Mouse (Mus musculus): ENCODE results near the gene Abcf3.

The Abcf3 gene

DNA sequence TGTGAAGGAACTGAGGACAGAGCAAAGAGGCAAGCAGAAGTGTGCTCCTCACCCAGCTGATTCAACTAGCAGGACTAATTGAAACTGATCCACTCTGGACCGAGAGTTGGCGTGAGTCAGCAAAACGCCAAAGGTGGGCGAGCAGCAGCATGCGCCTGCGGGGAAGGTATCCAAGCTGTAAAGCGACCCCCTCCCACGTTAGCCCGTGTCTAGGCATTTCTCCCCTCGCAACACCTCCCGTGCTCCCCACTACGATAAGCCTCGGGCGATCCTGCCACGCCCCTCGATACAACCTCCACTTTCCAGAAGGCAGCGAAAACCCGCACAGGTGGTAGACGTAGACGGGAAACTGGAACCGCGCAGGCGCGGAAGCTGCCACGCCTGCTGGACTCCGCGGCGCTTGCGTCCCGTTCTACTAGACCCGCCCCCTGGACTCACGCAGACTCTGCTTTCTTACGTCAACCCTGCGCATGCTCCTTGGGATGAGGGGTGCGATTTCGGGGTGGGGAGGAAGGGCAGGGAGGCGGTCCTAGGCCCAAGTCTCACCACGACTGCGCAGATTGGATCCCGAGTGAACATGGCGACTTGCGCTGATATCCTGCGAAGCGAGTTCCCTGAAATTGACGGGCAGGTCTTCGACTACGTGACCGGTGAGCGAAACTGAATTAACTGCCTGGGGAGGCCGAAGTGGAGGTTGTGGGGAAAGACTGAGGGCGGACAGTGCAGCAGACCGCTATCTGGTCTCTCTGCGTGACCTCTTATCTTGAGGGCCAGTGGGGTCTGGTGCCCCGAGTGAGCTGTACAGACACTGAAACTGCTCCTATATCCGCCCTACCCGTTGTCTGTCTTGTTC is at the start of gene Abcf3:
Abcf3 (plus strand) TSS at position 482 of the 853 bp plus-strand sequence.
- DNase-seq, result peak; percentile 98 to 99

DNA sequence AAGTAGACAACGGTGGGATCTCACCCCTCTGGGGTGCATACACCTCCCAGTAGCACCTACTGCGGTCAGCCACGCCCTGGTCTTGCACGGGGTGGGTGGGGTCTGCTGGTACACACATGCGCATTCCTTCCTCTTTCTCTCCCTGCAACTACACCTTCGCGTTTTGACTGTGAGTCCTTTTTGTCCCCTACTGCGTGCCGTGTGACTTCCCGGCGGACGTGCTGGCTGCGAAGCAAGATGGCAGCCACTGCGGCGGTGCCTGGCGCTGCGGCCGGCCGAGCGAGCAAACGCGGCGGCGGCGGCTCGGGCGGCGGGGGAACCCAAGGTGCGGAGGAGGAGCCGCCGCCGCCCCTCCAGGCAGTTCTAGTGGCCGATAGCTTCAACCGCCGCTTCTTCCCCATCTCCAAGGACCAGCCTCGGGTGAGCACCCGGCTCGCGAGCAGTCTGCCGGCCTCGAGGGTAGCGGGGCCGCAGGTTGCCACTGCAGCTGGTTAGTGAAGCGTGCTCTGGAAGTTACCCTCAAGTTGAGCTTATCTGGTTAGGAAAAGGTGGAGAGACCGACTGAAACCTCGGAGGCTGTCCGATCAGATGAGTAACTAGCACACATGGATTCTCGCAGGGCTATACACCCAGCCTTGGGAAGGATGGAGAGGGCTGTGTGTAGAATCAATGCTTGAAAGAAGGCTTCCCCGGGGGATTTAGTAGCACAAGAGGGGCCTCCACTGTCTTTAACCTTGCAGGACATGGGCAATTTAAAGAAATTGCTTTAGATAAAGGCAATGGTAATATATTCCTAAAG is 49.5 kb upstream of the Abcf3 start, which contains the start of gene Eif2b5:
Eif2b5 (plus strand) TSS at position 141 of the 799 bp plus-strand sequence.
- peak; percentile 97 for DNase-seq

DNA sequence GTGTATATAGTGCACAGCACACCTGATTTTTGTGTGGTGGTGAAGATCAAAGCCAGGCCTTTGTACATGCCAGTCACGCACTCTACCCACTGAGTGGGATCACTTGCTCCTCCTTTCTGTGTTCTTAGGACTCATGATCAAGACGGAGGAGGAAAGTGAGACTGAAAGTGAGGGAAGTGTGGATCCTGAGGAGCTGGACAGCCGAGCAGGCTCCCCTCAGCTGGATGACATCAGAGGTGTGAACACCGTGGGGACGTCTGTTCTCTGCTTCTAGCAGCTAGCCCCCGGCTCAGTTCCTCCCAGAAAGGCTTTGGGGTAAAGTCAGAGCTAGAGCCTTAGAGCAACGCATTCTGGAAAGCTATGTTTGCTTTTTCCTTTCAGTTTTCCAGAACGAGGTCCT is 42.4 kb upstream of the Abcf3 start:
- DNase-seq, result no peak

DNA sequence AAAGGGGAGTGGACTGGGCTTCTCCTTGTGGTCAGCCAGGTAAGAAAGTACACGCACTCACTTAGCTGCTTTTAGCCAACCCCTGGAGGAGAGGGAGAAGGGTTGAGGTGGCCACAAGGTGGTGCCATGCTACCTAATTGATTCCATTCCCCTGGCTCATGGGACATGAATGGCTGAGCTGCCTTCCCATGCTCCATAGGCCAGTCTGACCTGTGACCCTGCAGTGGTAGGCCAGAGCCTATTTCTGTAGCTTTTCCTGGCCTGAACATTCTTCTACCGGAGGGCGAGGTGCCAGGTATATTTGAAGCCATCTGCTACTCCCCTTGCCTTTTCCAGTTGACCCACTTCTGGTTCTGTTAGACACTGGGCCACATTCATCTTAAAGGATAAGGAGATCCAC is 39.0 kb upstream of the Abcf3 start:
- DNase-seq, result peak; percentile 53 to 74

DNA sequence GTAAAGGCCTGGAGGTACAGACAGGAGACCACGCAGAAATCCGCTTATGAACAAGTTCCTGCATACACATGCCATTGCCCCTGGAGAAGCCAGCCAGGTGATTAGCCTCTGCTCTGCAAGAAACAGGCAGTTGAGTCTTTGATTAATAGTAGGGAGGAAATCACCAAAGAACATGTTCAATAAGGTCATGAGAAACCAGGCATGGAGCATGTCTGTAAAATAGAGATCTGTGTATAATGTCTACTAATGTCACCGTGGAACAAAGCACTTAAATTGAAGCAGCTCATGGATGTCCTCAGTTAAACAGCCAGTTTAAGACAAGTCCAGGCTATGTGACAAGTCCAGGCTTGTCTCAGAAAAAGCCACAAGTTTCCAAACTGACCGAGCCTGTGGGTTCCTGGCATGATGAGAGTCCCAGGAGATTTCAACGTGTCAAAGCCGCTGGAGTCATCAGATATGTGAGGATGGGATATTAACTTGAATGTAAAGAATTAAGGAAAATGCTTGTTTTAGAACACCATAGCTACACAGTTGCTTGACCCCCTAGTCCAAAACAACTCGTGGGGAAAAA is 37.0 kb upstream of the Abcf3 start:
- DNase-seq, result no peak

DNA sequence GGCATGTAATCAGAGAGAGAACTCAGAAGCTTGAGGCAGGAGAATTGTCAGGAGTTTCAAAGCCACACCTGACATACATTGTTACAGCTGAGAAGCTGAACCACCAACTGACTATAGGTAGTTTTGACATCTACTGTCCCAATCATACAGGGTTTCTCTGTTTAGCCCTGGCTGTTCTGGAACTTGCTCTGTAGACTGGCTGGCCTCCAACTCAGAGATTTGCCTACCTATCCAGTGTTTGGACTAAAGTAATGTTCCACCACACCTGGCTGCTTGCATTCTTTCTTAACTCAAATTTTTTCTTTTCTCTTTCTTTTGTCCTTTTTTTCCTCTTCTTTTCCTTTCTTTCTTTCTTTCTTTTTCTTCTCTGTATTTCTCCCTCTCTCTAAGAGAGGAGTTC is 32.3 kb upstream of the Abcf3 start:
- peak in 1 of 2 experiments; percentile 46 for DNase-seq

DNA sequence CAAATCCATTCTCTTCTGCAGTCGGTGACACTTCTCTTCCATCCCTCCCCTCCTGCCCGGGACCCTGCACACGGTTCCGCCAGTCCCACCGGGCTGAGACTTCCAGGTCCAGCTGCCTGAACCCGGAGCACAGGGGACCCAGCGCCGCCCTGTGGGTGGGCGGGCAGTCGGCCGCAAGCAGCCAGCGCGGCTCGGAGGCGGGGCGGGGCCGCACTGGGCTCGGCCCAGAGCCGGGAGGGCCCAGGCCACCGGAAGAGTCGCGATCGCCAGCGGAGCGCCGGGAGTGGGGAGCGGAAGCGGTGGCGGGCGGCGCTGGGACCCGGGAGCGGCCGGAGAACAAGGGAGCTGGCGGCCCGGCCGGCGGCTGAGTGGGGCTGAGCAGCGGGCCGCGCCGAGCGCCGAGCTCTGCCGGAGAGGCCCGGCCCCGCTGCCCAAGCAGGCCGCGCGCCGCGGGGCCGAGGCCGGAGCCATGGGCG is 31.6 kb upstream of the Abcf3 start, which contains the start of gene Dvl3:
Dvl3 (plus strand) TSS at position 257 of the 476 bp plus-strand sequence.
- peak; percentile 90 to 92 for DNase-seq

DNA sequence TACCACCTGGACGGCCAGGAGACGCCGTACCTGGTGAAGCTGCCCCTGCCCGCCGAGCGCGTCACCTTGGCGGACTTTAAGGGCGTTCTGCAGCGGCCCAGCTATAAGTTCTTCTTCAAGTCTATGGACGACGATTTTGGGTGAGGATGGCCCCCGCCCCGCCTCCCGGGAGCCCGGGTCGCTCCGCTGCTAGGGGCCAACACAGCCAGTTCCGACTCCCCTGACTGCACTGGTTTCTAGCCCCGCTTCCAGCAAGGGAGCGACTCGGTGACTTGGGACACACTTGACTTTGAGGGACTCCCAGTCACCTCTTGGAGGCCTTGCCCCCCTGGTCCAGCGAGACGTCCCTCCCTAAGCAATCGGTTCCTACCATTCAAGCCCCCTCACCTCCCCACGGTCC is 31.2 kb upstream of the Abcf3 start:
- DNase-seq, result peak in 1 of 2 experiments; percentile 41

DNA sequence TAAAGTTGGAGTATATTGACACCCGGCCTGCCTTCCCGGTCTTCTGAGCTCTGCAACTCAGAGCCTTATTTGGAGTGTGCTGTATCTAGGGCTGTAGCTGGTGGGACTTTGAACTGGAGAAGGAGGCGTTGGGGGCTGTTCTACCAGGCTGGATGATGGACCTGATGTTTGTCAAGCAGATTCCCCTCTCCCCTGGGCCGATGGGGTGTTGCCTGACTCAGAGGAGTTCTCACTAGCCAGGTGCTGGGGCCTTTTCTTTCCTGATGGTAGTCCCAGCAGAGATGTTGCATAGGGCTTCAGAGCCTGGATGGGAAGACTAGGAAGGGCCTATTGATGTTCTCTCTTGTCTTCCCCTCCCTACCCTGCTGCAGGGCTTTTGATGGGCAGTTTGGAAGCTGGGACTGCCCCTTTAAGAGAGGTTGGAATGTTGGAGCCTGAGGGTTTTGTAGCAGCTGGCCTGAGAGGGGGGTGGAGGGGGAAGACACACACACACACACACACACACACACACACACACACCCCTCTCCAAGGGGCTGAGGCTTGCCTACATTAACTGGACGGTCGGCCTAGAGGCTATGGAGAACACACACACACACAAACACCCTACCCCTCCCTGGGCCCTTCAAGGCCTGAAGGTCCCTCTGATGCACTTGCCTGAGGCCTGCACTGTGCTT is 30.5 kb upstream of the Abcf3 start:
- peak; percentile 30 to 40 for DNase-seq

DNA sequence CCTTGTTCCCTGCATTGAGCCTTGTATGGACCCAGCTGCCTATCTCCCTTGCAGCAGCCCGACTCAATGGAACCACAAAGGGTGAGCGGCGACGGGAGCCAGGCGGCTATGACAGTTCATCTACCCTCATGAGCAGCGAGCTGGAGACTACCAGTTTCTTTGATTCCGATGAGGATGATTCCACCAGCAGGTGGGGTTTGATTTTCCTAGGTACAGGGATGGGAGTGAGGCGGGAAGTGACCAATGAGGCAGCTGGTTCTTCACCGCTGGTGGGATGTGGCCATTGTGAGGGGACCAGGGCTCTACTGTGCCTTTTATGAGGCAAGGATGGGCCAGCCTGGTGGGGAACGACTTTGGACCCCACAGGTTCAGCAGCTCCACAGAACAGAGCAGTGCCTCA is 24.5 kb upstream of the Abcf3 start:
- DNase-seq, result no peak

DNA sequence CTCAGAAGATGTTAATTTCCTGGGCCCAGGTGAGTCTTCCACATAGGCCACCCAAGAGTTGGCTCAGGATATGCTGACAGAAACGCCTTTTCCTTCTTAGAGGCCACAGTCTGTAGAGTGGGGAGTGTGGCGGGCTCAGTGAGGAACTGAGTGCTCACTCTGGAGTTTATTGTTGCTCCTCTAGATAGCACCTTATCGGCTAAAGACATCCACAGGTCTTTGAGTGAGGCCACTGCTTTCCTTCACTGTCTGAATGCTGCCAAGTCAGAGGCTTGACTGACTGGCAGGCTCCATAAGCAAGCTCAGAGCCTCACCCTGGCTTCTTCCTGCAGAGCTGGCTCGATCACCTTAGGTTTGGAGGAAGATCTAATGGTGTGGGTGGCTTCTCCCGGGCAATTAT is 19.6 kb upstream of the Abcf3 start:
- DNase-seq, result no peak

DNA sequence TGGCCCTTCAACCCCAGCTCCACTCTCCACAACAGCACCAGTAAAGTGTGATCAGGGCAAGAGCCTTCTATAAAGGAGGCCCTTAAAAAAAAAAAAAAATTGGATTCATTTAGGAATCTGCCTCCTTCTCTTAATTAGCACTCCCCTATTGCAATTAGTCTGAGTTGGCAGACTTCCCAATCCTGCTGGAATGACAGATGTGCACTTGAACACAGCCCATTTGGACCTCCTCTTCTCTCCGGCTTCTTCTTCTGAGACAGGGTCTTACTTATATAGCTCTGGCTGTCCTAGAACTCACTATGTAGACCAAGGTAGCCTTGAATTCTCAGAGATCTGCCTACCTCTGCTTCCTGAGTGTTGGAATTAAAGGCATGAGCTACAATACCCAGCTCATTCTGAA is 19.0 kb upstream of the Abcf3 start:
- no peak for DNase-seq

DNA sequence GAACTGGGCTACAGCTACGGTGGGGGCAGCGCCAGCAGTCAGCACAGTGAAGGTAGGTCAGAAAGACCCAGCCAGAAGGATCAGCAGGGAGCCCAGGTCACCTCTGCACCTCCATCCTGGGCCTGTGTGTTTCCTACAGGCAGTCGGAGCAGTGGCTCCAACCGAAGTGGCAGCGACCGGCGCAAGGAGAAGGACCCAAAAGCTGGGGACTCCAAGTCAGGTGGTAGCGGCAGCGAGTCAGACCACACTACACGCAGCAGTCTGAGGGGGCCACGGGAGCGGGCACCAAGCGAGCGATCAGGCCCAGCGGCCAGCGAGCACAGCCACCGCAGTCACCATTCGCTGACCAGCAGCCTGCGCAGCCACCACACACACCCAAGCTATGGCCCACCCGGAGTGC is 17.4 kb upstream of the Abcf3 start:
- DNase-seq, result no peak

DNA sequence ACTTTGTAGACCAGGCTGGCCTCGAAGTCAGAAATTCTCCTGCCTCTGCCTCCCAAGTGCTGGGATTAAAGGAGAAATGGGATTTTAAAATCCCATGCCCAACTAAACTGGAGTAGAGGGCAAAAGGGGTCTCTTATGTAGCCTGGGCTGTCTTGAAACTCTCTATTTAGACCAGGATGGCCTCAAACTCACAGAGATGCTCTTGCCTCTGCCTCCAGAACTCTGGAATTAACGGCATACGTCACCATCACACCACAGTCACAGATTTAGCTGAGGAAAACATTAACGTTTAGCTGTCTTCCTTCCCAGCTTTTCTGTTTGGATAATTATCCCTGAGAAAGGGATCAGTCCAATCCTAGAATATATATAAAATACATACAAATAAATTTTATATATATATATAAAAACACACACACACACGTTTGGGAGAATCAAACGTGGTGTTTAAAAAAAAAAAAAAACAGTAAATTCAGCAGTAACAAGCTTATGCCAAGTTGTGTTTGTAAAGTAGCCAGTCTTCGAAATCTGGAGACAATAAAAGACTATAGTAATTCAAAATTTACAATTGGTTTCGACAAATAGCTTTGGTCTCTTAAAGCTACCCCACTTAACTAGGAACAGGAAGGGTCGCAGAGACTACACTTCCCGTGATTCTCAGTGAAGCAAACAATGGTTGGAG is 13.6 kb upstream of the Abcf3 start:
- DNase-seq, result no peak

DNA sequence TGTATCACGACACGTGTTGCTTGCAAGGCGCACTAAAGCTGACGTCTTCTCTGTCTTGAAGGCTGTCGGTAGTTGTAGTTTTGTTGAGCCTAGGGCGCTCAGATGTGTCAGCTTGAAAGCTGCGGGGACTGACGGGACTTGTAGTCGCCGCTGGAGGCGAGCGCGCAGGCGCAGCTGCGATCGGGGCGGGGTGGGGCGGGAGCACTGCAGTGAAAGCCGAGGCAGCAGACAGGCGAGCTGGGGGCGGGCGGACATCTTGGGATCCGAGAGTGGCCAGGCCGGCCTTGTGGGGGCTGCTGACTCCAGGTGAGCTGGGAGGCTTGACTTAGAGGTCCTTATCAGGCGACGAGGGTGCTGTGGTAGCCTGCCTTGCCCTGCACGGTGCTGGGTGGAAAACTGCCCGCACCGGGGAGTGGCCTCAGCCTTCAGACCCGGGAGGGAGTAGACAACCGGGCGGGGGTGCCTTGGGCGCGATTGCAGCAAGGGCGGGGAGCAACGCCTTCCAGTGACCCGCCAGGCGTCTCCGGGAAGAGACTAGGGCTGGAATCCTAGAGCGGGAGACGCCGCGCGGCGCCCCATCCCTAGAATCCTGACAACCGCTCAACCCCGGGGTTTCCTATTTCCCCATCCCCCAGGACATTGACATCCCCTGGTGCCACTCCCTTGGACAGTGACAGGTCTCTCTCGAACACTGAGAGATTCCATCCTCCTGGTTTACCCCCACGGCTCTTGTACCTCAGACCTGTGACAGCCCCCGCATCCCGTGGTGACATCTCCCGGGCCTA is 12.9 kb upstream of the Abcf3 start, which contains the start of gene Ap2m1:
Ap2m1 (plus strand) TSS at position 183 of the 785 bp plus-strand sequence.
- DNase-seq, result peak; percentile 94 to 99

DNA sequence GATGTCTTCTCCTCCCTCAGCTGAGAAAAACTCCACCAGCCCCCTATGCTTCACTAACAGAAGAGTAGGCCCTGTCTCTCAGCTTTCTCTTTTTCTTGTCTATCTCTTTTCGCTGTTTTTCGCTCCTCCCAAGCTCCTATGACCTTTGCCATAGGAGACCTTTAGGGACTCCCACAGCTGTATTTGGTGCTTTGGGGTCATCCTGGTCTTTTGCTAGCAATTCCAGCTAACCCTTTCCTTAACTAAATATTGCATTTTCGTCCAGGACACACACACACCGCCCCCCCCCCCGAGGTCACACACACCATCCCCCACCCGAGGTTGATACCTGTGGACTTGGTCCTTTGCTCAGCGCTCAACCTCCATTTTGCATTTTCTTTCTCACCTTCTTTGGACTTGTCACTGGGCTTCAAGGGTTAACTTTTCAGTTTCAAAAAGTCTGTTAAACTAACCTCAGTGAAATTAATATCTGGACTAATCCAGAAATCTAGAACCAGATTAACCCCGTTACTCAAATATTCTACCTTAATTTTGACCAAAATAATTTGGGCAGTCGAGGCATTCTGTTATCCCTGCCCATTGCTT is 12.2 kb upstream of the Abcf3 start:
- no peak for DNase-seq

DNA sequence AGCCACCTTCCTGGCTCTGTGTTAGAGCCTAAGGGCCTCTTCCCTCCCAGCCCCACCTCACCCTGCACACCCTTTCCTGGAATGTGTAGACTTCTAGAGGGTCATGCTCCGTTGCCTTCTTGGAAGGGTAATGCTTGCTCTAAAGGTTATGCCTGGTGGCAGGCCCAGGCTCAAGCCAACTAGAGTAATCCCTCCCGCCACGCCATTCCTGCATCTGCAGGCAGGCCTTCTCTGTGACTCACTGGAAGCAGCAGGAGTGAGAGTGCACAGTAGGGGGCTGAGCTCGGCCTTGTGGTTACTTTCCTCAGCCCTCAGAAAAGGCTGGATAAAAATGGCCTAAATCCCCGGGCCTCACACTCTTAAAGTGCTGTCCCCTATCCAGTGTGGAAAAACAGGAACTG is 11.3 kb upstream of the Abcf3 start:
- DNase-seq, result peak; percentile 81 to 86

DNA sequence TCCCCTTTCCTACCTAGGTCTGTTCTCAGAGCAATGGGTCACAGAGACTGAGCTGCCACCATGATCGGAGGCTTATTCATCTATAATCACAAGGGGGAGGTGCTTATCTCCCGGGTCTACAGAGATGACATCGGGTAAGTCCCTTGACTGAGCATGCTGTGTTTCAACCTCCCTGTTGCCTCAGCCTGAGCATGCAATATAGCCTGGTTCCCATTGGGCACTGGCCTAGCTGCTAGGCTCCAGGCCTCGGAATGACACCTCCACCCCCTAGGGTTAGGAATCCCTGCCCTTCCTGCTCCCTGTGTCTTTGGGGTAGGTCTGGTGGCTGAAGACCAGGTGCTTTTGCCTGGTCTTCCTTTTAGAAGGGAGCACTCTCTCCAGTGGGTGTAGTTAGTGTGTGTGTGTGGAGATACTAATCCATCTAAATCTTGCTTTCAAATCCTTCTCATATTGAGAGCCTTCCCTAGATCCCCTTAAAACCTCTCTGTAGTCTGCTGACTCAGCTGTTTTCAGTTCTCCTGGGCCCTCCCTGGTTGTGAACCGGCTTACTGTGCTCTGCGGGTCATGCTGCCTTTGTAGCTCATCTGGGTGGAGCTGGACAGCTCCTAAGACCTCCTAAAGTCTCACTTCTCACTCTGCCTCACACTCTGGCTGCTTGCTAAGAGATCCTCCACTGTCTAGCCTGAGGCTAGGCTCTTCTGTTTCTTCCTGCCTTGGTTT is 10.6 kb upstream of the Abcf3 start:
- DNase-seq, result no peak

DNA sequence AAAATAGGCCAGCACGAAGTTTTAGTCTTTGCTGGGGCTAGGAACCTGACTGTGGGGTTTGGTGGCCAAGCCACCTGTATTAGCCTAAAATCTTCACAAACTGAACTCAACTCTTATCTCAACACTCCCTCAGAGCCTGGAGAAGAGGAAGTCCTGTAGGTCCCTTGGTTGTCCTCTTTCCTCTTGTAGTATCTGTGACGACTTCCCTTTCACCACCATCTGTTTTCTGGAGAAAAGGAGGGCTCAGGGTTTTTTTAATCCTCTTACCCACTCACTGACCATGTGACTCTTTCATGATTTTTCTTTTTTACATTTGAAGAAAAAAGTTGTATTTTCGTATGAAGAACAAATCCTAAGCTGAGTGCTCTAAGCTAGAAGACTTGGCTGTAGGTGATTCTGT is 8.7 kb upstream of the Abcf3 start:
- no peak for DNase-seq

DNA sequence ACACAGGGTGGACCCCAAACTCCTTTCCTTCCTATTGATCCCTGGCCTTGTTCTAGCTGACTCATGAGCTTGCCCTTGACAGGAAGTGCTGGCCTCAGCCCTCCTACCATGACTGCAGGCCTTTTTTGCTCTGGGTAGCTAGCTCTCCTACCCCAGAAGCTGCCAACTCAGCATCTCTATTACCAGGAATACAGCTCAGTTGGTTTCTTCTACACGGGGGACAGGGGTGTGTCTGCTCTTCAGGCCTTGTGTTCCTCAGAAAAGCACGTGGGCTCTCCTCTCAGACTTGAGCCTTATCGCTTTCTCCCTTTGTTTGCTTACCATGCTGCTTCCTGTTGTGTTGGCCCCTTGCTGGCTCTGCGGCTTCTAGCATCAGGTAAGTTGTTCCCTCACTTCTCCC is 7.9 kb upstream of the Abcf3 start:
- DNase-seq, result no peak
